Mouse (Mus musculus) embryonic facial prominence, embryonic 14.5 days (tissue): Measurements from ENCODE around the gene Noa1. TPM values are rescaled to one million over a fixed set of nuclear protein-coding genes. Genes with fewer than 3 reads are reported as not detected.
A peak's percentile ranks its signal among the peaks of the same experiment; 100 is the strongest.

Experiments
- ATAC-seq: fragments of 200-750 bp; cut with Nextera tagmentation; 2 replicates; pipeline ENCODE4 v1.8.0; 2017; ENCODE audit warnings: low read depth, moderate number of reproducible peaks, moderate TSS enrichment
- DNase-seq: peaks from one replicate; pipeline ENCODE4 v3.0.0-alpha.2; 2015; ENCODE audit warnings: low spot score
- H3K27ac ChIP-seq: fragments of 300-500 bp; sonication (generic); replicated peaks from 2 replicates; pipeline ENCODE4 v1.5.1; 2014; ENCODE audit warnings: low read depth, mild to moderate bottlenecking, low read length, moderate library complexity
- H3K27me3 ChIP-seq: fragments of 300-500 bp; sonication (generic); replicated peaks from 2 replicates; pipeline ENCODE4 v1.6.1; 2014; ENCODE audit warnings: low read length; ENCODE audit not compliant: control insufficient read depth, insufficient read depth
- H3K36me3 ChIP-seq: fragments of 300-500 bp; sonication (generic); 2 replicates; pipeline ENCODE4 v1.6.1; 2014; ENCODE audit warnings: low read length, mixed read lengths; ENCODE audit not compliant: control insufficient read depth, insufficient read depth
- H3K4me1 ChIP-seq: fragments of 300-500 bp; sonication (generic); 2 replicates; pipeline ENCODE4 v1.6.1; 2014; ENCODE audit warnings: antibody characterized with exemption, low read length; ENCODE audit not compliant: control insufficient read depth, insufficient read depth
- H3K4me2 ChIP-seq: fragments of 300-500 bp; sonication (generic); 2 replicates; pipeline ENCODE4 v1.6.1; 2014; ENCODE audit warnings: low read depth, mild to moderate bottlenecking, low read length, moderate library complexity, mixed read lengths
- H3K4me3 ChIP-seq: fragments of 300-500 bp; sonication (generic); 2 replicates; pipeline ENCODE4 v1.5.1; 2014; ENCODE audit warnings: low read depth, mild to moderate bottlenecking, low read length
- H3K9ac ChIP-seq: fragments of 300-500 bp; sonication (generic); 2 replicates; pipeline ENCODE4 v1.6.1; 2014; ENCODE audit warnings: low read depth, mild to moderate bottlenecking, low read length, moderate library complexity, mixed read lengths
- H3K9me3 ChIP-seq: fragments of 300-500 bp; sonication (generic); 2 replicates; pipeline ENCODE4 v1.6.1; 2016; ENCODE audit warnings: low read length; ENCODE audit not compliant: control insufficient read depth
- WGBS: fragments of 180-500 bp; shearing (Covaris S2); extraction: QIAGEN DNeasy Blood & Tissue Kit; methylation state at CpG from one replicate; pipeline ENCODE4 v1.1.7; 2014; 5-methylcytosine and 5-hydroxymethylcytosine counted together
- polyA plus RNA-seq: library from polyadenylated mRNA; unstranded; fragments of >200 nt; fragmentation: Nextera tagmentation; extraction: Ambion mirVana; gene quantifications from 2 replicates; pipeline ENCODE4 v1.2.1, GENCODE M21; 2014

The Noa1 gene
- polyA plus RNA-seq, 1 experiment from 2014 or later = 25.6 TPM

DNA sequence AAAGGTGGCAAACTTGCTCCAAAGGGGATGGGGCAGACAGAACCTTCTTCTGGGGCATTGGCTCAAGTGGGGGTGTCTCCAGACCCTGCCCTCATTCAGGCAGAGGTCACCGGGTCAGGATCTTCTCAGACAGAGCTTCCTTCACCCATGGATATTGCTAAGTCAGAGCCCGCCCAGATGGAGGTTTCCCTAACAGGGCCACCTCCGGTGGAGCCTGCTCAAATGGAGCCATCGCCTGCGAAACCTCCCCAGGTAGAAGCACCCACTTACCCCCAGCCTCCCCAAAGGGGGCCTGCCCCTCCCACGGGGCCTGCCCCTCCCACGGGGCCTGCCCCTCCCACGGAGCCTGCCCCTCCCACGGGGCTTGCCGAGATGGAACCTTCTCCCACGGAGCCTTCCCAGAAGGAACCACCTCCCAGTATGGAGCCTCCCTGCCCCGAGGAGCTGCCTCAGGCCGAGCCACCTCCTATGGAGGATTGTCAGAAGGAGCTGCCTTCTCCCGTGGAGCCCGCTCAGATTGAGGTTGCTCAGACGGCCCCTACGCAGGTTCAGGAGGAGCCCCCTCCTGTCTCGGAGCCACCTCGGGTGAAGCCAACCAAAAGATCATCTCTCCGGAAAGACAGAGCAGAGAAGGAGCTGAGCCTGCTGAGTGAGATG is 28.2 kb downstream of the Noa1 start:
- Histone ChIP-seq H3K36me3 (peaks cover 88% of the 10 kb centered on the region), H3K9ac (no peak overlapping the region), H3K27me3 (no peaks in the 10 kb centered on the region), H3K27ac (no peak overlapping the region), H3K4me2 (no peak overlapping the region), H3K4me1 (no peaks in the 10 kb centered on the region), H3K9me3 (no peaks in the 10 kb centered on the region), H3K4me3 (no peak overlapping the region)
- ATAC-seq = no peak
- 88% methylated on average over 19 of the region's 20 CpGs for WGBS
- no peak for DNase-seq

DNA sequence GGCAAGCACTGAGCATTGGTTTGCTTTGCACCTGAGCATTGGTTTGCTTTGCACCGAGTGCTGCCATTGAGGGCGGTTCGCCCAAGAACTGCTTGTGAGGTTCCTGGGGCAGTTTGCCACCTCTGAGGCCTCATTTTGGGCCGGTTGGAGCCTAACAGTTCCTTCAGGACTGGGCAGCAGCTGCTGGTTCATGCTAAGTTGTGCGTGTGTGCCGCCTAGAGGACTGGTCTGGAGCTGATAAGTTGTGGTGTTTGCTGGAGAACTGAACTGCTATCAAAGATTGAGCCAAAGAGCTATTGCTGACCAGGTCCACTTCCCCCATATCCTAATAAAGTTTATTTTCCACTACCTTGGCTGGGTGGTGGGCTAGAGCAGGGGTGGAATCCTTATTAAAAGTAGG is 32.7 kb downstream of the Noa1 start:
- Histone ChIP-seq H3K9me3 (no peaks in the 10 kb centered on the region), H3K27ac (no peak overlapping the region), H3K9ac (no peak overlapping the region), H3K27me3 (no peaks in the 10 kb centered on the region), H3K4me2 (no peak overlapping the region), H3K4me3 (no peak overlapping the region), H3K4me1 (no peaks in the 10 kb centered on the region), H3K36me3 (peaks cover 96% of the 10 kb centered on the region)
- WGBS = 98% methylated on average over 6 of the region's 6 CpGs
- no peak for ATAC-seq
- DNase-seq = no peak

DNA sequence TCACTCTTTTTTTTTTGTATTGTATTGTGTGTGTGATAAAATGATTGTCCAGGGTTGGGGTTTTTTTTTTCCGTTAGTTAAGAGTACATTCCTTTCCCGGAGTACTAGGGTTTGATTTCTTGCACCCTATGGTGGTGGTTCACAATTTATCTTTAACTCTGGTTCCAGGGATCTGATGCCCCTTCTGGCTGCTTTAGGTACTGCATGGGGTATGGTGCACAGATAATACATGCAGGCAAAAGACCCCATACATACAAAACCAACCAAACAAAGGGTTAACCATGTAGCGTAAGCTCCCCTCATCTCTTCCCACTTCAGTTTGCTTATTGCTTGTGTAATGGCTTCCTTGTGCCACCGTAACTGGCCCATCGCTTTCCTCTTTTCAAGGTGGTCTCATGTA is 33.9 kb downstream of the Noa1 start:
- Histone ChIP-seq H3K9ac (no peak overlapping the region), H3K27ac (no peak overlapping the region), H3K36me3 (peaks cover 93% of the 10 kb centered on the region), H3K4me3 (no peak overlapping the region), H3K4me2 (no peak overlapping the region), H3K4me1 (no peaks in the 10 kb centered on the region), H3K9me3 (no peaks in the 10 kb centered on the region), H3K27me3 (no peaks in the 10 kb centered on the region)
- 89% methylated on average over 5 of the region's 5 CpGs for WGBS
- DNase-seq (no peak), ATAC-seq (no peak)

DNA sequence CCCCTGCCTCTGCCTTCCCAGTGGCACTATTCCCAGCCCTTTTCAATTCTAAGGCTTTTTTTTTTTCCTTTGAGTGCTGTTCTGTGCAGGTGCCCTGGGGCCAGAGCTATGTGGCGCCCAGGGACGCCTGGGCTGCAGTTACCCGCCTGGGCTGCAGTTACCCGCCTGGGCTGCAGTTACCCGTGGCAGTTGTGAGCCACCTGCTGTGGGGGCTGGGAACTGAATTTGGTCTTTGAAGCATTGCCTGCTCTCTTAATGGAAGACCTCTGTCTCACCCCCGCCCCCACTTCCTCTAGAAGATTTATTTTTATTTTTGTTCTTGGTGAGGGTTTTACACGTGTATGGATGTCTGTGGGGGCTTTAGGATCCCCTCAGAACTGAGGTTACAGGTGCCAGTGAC is 36.7 kb downstream of the Noa1 start:
- ATAC-seq = no peak
- 72% methylated on average over 7 of the region's 7 CpGs for WGBS

DNA sequence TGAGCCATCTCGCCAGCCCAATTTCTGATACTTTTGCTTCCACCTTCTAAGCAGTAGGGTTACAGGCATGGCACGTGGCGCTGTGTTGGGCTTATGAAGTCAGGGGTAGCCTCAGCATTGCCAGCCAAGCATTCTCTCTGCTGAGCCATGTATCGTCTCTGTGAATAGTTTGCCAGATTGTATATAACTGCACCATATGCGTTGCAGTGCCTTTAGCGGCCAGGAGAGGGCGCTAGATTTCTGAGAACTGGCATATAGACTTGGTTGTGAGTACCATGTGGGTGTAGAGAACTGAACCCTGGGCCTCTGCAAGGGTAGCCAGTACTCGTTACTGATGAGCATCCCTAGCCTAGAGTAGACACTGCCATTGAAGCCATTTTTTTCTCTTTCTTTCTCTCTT is 40.5 kb downstream of the Noa1 start:
- no peak for DNase-seq
- Histone ChIP-seq H3K27me3 (no peaks in the 10 kb centered on the region), H3K9me3 (no peaks in the 10 kb centered on the region), H3K4me2 (no peak overlapping the region), H3K4me1 (peaks cover 9% of the 10 kb centered on the region; the same call in 1 of the 2 replicates), H3K27ac (no peak overlapping the region), H3K9ac (no peak overlapping the region), H3K4me3 (no peak overlapping the region), H3K36me3 (peaks cover 61% of the 10 kb centered on the region)
- ATAC-seq = no peak
- WGBS = 76% methylated on average over 8 of the region's 8 CpGs

More for the DNA sequence above, 36.7 kb downstream of the Noa1 start:
- Histone ChIP-seq H3K4me3 (no peak overlapping the region), H3K4me2 (no peak overlapping the region), H3K27me3 (no peaks in the 10 kb centered on the region), H3K36me3 (peaks cover 94% of the 10 kb centered on the region), H3K9me3 (no peaks in the 10 kb centered on the region), H3K4me1 (no peaks in the 10 kb centered on the region; the same call in 1 of the 2 replicates), H3K9ac (no peak overlapping the region), H3K27ac (no peak overlapping the region)
- no peak for DNase-seq

DNA sequence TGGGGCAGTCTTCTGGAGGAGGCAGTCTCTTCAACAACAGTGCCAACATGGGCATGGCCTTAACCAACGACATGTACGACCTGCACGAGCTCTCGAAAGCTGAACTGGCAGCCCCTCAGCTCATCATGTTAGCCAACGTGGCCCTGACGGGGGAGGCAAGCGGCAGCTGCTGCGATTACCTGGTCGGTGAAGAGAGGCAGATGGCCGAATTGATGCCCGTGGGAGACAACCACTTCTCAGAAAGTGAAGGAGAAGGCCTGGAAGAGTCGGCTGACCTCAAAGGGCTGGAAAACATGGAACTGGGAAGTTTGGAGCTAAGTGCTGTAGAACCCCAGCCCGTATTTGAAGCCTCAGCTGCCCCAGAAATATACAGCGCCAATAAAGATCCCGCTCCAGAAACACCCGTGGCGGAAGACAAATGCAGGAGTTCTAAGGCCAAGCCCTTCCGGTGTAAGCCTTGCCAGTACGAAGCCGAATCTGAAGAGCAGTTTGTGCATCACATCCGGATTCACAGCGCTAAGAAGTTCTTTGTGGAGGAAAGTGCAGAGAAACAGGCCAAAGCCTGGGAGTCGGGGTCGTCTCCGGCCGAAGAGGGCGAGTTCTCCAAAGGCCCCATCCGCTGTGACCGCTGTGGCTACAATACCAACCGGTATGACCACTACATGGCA is 41.8 kb downstream of the Noa1 start:
- no peak for DNase-seq
- H3K27ac ChIP-seq = no peak overlapping the region
- H3K9ac ChIP-seq = no peak overlapping the region
- WGBS = 95% methylated on average over 30 of the region's 30 CpGs
- peaks cover 9% of the 10 kb centered on the region; the same call in 1 of the 2 replicates for H3K4me1 ChIP-seq
- no peak for ATAC-seq
- no peak overlapping the region for H3K4me3 ChIP-seq
- peak overlapping the region; percentile 70; the same call in 1 of the 2 replicates for H3K4me2 ChIP-seq
- H3K27me3 ChIP-seq = no peaks in the 10 kb centered on the region
- peaks cover 49% of the 10 kb centered on the region for H3K36me3 ChIP-seq
- H3K9me3 ChIP-seq = no peaks in the 10 kb centered on the region

DNA sequence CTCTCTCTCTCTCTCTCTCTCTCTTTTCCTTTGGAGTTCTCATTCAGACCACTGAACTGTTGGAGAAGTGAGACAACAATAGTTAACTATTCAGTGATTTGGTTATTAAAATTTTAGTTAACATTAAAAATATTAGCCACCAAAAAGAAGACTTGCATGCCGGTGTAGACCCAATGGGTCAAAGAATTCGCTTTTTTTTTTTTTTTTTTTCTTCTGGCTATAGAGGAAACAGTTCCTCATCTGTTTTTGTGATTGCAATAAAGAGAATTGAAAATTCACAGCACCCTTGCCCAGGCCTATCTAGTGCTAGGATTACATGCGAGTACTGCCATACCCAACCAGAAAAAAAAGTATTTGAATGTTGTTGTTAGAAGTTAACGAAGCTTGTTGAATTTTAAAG is 42.4 kb downstream of the Noa1 start:
- peaks cover 43% of the 10 kb centered on the region for H3K36me3 ChIP-seq
- peak overlapping the region; percentile 75 for H3K4me3 ChIP-seq
- no peaks in the 10 kb centered on the region for H3K9me3 ChIP-seq
- 62% methylated on average over 4 of the region's 4 CpGs for WGBS
- no peaks in the 10 kb centered on the region for H3K27me3 ChIP-seq
- H3K9ac ChIP-seq = no peak overlapping the region; the same call in 1 of the 2 replicates
- H3K4me2 ChIP-seq = peak overlapping the region; percentile 70
- peaks cover 9% of the 10 kb centered on the region; the same call in 1 of the 2 replicates for H3K4me1 ChIP-seq
- ATAC-seq = no peak
- peak overlapping the region; percentile 98 for H3K27ac ChIP-seq
- no peak for DNase-seq

DNA sequence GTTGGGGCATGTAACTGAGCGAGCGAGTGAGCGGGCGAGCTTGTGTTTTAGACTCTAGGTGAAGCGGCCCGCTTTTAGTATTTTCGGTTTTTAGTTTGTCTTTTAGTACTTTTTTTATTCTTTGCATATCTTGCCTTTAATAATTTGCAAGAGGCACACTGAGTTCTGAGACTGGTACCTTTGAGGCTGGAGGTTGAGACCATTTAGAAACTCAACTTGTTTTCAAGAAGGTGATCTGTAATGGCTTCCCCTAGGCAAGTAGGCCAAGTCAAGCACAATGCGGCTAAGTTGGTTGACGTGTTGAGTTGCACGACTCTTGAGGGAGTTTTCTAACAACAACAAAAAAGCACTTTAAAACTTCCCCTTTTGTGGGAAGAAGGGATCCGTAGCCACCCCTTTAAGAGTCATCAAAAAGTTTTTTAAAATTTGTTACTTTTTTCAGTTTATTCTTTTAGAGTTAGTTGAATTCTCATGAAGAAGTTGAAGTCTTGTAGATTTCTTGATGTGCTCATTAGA is 42.9 kb downstream of the Noa1 start:
- peak overlapping the region; percentile 94 for H3K9ac ChIP-seq
- 3% methylated on average over 11 of the region's 11 CpGs for WGBS
- H3K27me3 ChIP-seq = no peaks in the 10 kb centered on the region
- H3K36me3 ChIP-seq = peaks cover 38% of the 10 kb centered on the region
- H3K9me3 ChIP-seq = no peaks in the 10 kb centered on the region
- peak overlapping the region; percentile 98 for H3K27ac ChIP-seq
- ATAC-seq (no peak), DNase-seq (peak; percentile 44)
- H3K4me2 ChIP-seq = peak overlapping the region; percentile 70
- H3K4me3 ChIP-seq = peak overlapping the region; percentile 75
- peaks cover 9% of the 10 kb centered on the region; the same call in 1 of the 2 replicates for H3K4me1 ChIP-seq
